ENCODE assay signal across 13 mouse cellular contexts in genomic region chr4:34639745-34640364, GRCm38 (mm10).
"Had no signal": no experiment of that assay in that cellular context is flagged by ENCODE, and none has a peak within 500 bp of the region (broad histone marks: within the 10 kb centered on the region; RNA-seq: fewer than 3 reads in every experiment).

No protein-coding gene starts in this region.

- H3K27me3 ChIP-seq: neural tube, embryonic 15.5 days had no signal

- H3K4me1 ChIP-seq: midbrain, embryonic 10.5 days; neural tube, embryonic 15.5 days had no signal

- H3K9me3 ChIP-seq: midbrain, embryonic 10.5 days; neural tube, embryonic 15.5 days had no signal

- H3K4me3 ChIP-seq: layer of hippocampus, adult 2 months; midbrain, embryonic 10.5 days; myocyte; neural tube, embryonic 15.5 days had no signal

- H3K9ac ChIP-seq: liver, embryonic 14.5 days; neural tube, embryonic 15.5 days had no signal

- DNase-seq: kidney, adult 8-10 months; kidney, postnatal 36 days; left cerebral cortex, postnatal 4 days; lung, adult 18-20 months; midbrain, embryonic 14.5 days; spleen, adult 18-20 months; thymus, adult 18-20 months; thymus, postnatal 14 days had no signal

- H3K4me2 ChIP-seq: neural tube, embryonic 15.5 days had no signal

- H3K27ac ChIP-seq: layer of hippocampus, adult 2 months; liver, embryonic 14.5 days; midbrain, embryonic 10.5 days; neural tube, embryonic 15.5 days had no signal
